Mouse (Mus musculus) Patski (cell line): ENCODE measurements at regions not wholly inside any gene's neighbourhood (a gene's known extent, or its start where the extent isn't known, plus 50 kb on each side); places are given as distances from the start of the nearest gene placed in this dataset.

Experiments
- ATAC-seq: fragments of 100-300 bp; one replicate; pipeline ENCODE4 v1.8.0; 2021
- CTCF ChIA-PET: fragments of 350-600 bp; sonication (Branson Sonifier 250); formaldehyde crosslinking; loops from one replicate; lab custom pipeline; 2022; ENCODE audit warnings: inconsistent platforms; lab: Charles Lee
- POLR2A ChIA-PET: fragments of 350-600 bp; sonication (Branson Sonifier 250); formaldehyde crosslinking; loops from one replicate; lab custom pipeline; 2022; ENCODE audit warnings: antibody characterized with exemption, inconsistent platforms; lab: Charles Lee
- DNase-seq: peaks from one replicate; pipeline ENCODE4 v3.0.0-alpha.2; 2011; ENCODE audit warnings: low read depth, low spot score
- H3K27me3 ChIP-seq: fragments of 371-371 bp; one replicate; pipeline ENCODE4 v1.5.1; 2021
- CTCF ChIP-seq: fragments of 100-300 bp; IDR thresholded peaks from one replicate; pipeline ENCODE4 v1.5.1; 2021
- in situ Hi-C: fragments of 300-500 bp; cut with MboI; formaldehyde crosslinking; loops from 3 replicates; pipeline ENCODE4 v1.11.1; 2018; ENCODE audit warnings: low pct_unique_long_range_greater_than_20kb, mixed read lengths

DNA sequence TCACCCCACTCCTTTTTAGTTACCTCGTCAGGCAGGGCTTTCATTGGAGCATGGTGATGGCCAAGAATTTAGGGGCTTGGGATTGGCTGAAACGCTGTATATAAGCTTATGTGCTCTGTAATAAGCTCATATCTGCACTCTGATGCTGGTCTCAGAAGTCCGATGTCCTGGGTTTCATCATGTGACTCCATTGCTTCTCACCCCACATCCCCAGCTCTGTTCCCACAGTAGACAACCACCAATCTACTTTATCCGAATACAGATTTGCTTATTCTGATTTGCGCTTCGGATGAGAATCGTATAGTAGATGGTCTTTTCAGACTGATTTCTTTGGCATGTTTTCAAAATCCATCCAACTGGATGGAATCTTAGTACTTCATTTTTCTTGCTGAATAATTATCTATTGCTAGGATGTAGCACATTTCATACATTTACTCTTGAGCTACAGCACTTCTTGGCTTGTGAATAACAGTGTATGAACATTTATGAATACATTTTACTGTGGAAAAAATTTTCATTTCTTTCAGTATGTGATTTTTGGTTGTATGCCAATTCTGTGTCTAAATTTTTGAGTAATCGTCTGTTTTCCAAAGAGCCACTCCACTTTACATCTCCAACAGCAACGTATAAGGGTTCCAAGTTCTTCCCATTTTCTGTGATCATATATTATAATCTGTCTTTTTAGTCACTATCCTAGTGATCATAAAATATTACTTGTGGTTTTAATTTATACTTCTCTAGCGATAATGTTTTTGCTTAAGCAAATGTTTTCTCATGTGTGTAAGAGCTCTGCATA lies 185.7 kb downstream of the Hace1 start:
- no peak for ATAC-seq
- in situ Hi-C loops, result no loop called here
- no peak for TF ChIP-seq CTCF
- no peak for DNase-seq
- H3K27me3 ChIP-seq, result no peaks in the 10 kb centered on the region
- ChIA-PET CTCF (interaction anchor here (0.9 kb wide), 1 partner anchor 9 kb away, joined by 3 read pairs; no protein-coding TSS in a partner anchor), POLR2A (no interaction called here)

DNA sequence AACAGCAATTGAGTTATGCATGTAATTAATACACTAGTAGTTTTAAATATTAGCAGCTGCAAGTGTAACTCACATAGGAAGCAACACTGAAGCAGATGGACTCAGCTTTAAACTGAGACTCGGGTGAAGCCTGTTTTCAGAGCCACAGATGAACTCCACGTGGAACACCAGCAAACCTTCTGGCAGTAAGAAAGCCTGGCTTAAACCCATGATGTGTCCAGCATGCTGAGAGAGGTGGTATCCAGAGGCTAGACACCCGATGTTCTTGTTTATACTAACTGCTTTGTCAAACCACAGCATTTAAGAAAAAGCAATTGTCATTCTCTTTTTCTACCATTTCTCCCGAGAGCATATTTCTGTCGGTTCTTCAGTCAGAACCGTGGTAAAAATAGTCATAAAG lies 202.1 kb downstream of the Hace1 start:
- ATAC-seq, result no peak
- no peak for DNase-seq
- POLR2A ChIA-PET, result no interaction called here
- H3K27me3 ChIP-seq, result no peaks in the 10 kb centered on the region
- CTCF ChIA-PET, result no interaction called here
- in situ Hi-C loops, result no loop called here
- TF ChIP-seq CTCF, result no peak

DNA sequence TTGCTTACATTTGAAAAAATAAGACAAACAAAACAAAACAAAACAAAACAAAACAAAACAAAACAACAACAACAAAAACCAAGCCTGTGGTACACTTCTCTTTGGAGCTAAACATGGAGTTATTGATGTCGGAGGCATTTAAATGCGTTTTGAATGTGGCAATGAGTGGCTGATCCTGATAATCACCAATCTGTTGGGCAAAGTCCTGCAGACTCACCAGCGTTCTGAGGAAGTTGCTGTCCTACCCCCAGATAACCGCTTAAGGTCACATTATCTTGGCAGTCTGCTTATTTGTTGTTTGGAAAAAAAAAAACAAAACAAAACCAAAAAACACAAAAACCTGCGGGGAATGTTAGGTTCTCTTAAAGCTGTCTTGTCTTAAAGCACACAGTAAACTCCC lies 205.4 kb downstream of the Hace1 start:
- in situ Hi-C loops, result no loop called here
- DNase-seq (no peak), ATAC-seq (no peak)
- no peaks in the 10 kb centered on the region for H3K27me3 ChIP-seq
- POLR2A ChIA-PET, result no interaction called here
- CTCF ChIA-PET, result no interaction called here
- TF ChIP-seq CTCF, result no peak

DNA sequence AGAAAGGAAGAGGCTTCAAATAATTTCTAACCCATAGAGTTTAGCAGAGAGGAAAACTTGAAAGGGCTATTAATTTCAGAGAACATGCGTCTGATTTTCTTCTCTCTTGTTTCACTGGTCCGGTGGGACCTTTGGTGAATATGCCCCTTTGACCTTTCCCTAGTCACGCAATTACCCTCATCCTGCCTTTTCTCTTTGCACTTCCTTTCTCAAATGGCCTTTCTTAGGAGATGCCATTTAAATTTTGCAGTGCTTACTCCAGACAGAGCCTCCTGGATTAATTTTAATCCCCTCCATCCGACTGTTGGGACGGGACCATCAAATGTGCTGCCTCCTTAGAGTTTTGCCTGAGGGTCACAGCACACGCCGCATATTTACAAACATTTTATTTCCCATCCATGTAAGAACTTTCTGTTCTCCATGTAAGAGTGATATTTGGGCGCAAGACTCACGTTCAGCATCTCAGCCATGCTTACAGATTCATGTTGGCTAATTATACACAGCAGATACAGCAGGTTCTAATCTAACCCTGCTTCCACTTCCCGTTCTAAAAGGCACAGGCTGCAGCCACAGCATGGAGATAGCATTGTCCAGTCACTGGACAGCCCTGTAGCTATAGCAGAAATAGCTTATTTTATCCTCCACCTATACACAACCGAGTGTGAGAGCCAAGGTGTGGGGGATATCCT lies 206.0 kb downstream of the Hace1 start:
- in situ Hi-C loops, result no loop called here
- ATAC-seq (no peak), DNase-seq (no peak)
- TF ChIP-seq CTCF, result no peak
- no peaks in the 10 kb centered on the region for H3K27me3 ChIP-seq
- CTCF ChIA-PET, result interaction anchor here (1.2 kb wide), 1 partner anchor 16 kb away, joined by 3 read pairs; no protein-coding TSS in a partner anchor
- POLR2A ChIA-PET, result no interaction called here

DNA sequence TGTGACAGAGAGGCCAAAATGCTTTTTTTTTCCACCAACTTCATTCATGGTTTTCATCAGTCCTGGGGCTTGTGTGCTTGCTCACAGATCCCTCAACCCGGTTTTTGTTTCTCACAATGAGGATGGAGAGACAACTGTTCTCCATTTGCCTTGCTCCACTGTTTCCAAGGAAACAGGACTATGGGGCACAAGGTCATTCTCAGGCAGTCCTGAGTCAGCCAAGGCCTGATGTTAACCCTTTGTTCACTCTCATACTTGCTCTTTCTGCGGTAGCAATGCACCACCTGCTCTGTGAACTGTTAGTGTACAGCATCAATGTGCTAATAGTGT lies 206.5 kb downstream of the Hace1 start:
- ATAC-seq, result no peak
- ChIA-PET POLR2A (no interaction called here), CTCF (interaction anchor here (1.2 kb wide), 1 partner anchor 16 kb away, joined by 3 read pairs; no protein-coding TSS in a partner anchor)
- in situ Hi-C loops, result no loop called here
- no peaks in the 10 kb centered on the region for H3K27me3 ChIP-seq
- no peak for TF ChIP-seq CTCF
- DNase-seq, result no peak

DNA sequence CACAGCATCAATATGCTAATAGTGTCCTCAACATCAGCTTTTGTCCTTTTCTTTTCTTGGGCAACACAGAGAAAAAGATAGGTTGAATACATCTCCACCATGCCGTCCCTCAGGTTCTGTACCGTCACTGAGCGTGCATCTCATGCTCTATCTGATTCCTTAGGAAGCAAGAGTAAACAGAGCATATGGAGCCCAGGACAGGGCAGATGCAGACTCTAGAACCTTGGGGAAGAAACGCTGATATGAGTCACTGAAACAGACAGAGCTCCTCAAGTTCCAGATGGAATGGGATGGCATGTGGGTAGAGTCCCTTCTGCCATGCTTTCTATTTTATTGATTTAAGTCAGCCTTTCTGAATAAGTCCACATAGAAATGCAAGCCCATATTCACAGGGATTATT lies 206.9 kb downstream of the Hace1 start:
- ChIA-PET POLR2A (no interaction called here), CTCF (interaction anchor here (1.2 kb wide), 1 partner anchor 15 kb away, joined by 3 read pairs; no protein-coding TSS in a partner anchor)
- no peak for ATAC-seq
- DNase-seq, result no peak
- in situ Hi-C loops, result no loop called here
- H3K27me3 ChIP-seq, result no peaks in the 10 kb centered on the region
- no peak for TF ChIP-seq CTCF

DNA sequence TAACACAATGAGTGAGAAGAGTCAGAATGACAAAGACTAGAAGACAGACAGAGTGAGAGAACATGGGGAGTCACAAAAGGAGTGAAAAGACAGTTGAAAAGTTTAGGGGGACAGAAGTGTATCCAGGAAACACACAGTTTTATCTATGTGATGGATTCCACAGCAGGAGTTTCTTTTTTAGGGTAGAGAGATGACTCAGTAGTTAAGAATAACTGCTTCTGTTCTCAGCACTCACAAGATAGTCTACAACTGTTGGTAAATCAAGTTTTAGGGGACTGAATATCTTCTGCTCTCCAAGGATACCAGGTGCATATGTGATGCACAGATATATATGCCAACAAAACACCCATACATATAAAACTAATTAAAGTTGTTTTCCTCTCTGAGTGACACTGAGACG lies 210.7 kb downstream of the Hace1 start:
- ChIA-PET POLR2A (no interaction called here), CTCF (no interaction called here)
- DNase-seq (no peak), ATAC-seq (no peak)
- in situ Hi-C loops, result no loop called here
- H3K27me3 ChIP-seq, result no peaks in the 10 kb centered on the region
- no peak for TF ChIP-seq CTCF

DNA sequence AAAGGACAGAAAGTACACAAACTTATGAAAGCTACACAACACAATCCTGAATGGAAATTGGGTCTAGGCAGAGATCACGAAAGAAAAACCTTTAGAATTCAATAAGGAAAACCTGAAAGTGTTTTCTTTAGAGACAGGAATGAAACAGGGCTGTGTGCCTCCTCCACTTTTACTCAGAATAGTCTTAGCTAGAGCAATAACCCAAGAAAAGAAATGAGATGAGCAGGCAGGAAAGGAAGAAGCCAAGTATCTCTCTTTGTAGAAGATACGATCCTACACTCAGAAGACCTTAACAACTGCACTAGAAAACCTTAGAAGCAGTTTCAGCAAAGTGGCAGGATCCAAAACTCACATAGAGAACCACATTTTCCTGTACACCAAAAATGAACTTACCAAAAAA lies 218.0 kb downstream of the Hace1 start:
- DNase-seq (no peak), ATAC-seq (no peak)
- in situ Hi-C loops, result loop anchor here (10.0 kb wide), 1 partner anchor 421 kb away; no protein-coding TSS in a partner anchor
- H3K27me3 ChIP-seq, result no peaks in the 10 kb centered on the region
- no peak for TF ChIP-seq CTCF
- CTCF ChIA-PET, result interaction anchor here (0.7 kb wide), 1 partner anchor 32 kb away, joined by 3 read pairs; no protein-coding TSS in a partner anchor
- POLR2A ChIA-PET, result no interaction called here

DNA sequence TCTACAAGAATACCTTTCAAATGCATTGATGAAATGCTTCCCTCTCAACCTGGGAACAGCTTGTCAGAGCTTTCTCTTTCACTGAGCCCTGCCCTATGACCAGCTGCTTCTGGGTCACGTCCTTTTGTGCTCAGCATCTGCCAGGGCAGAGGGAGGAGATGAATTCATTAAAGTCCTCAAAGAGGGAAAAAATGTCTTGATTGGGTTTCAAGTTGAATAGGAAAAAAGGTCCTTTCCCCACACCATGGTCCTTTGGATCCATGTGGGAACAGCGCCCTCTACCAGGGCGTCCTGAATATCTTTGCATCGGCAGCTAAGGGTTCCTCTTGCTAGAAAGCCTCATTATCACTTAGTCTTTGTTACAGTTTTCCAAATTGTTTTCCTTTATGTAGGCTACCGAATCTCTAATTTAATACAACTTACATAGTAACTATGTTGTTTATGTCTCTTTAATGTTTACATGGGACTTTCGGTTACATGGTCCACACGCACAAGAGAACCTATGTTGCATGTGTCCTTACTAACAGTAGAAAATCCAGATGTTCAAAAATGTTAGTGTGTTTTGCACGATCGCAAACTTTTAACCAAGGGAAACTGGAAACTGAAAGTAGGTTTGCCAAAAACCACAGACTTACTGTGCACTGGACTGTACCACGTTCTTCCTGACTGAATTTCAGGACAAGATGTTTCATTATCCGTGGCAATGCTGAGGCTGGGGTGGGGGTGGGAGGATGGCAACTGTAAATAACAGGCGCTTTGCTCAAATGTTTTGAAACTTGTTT lies 222.6 kb downstream of the Hace1 start:
- in situ Hi-C loops, result loop anchor here (5.0 kb wide), 3 partner anchors 72 to 123 kb away; no protein-coding TSS in a partner anchor
- ATAC-seq, result peak; percentile 90
- H3K27me3 ChIP-seq, result no peaks in the 10 kb centered on the region
- CTCF ChIA-PET, result interaction anchor here (0.9 to 1.5 kb wide), 6 partner anchors 13 to 132 kb away, joined by 3 to 5 read pairs (median 3); no protein-coding TSS in a partner anchor
- POLR2A ChIA-PET, result interaction anchor here (0.6 kb wide), 1 partner anchor 612 kb away, joined by 3 read pairs; no protein-coding TSS in a partner anchor
- peak; percentile 89 for TF ChIP-seq CTCF
- DNase-seq, result peak; percentile 71

DNA sequence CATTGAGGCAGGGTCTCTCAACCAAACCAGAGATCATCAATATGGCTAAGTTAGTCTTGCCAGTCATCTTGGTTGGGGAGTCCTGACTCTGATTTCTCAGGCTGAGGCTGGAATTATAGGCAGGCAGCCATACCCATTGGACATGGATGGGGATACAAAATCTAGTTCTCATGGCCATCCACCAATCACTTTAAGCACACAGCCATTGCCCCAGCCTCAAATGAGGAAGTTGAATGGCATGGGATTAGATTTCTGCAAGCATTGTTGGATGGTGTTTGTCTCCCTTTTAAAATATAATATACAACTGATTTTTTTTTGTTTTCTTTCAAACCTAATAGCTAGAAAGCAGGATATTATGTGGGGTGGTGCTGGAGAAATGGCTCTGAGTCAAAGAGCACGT lies 223.8 kb downstream of the Hace1 start:
- ChIA-PET CTCF (interaction anchor here (3.0 kb wide), 1 partner anchor 11 kb away, joined by 12 read pairs; no protein-coding TSS in a partner anchor), POLR2A (no interaction called here)
- H3K27me3 ChIP-seq, result no peaks in the 10 kb centered on the region
- in situ Hi-C loops, result loop anchor here (5.0 kb wide), 3 partner anchors 71 to 124 kb away; no protein-coding TSS in a partner anchor
- DNase-seq (no peak), ATAC-seq (no peak)
- TF ChIP-seq CTCF, result no peak
